Mouse (Mus musculus): ENCODE measurements around the gene Ky.

Ky gene

GRCm38 (mm10) chr9:102504716-102505378 is 703 bp upstream of the Ky start:
- DNase-seq (ENCODE audit: low spot score): no peak

- no peak for DNase-seq (ENCODE audit: low spot score)
Observed at GRCm38 (mm10) chr9:102508315-102508714, 2.8 kb downstream of the Ky start.

- DNase-seq (ENCODE audit: low spot score): no peak
Observed at GRCm38 (mm10) chr9:102511423-102511822, 5.9 kb downstream of the Ky start.

GRCm38 (mm10) chr9:102513578-102513977 is 8.0 kb downstream of the Ky start:
- DNase-seq (ENCODE audit: low spot score): no peak

GRCm38 (mm10) chr9:102518443-102518842 is 12.9 kb downstream of the Ky start:
- no peak for DNase-seq (ENCODE audit: low spot score)

- DNase-seq (ENCODE audit: low spot score): no peak
Observed at GRCm38 (mm10) chr9:102521396-102521795, 15.8 kb downstream of the Ky start.

- DNase-seq (ENCODE audit: low spot score): no peak
Observed at GRCm38 (mm10) chr9:102528106-102528505, 22.6 kb downstream of the Ky start.

GRCm38 (mm10) chr9:102528561-102528960 is 23.0 kb downstream of the Ky start:
- DNase-seq (ENCODE audit: low spot score): no peak

- DNase-seq (ENCODE audit: low spot score): no peak
Observed at GRCm38 (mm10) chr9:102529008-102529407, 23.5 kb downstream of the Ky start.

GRCm38 (mm10) chr9:102531051-102531892 is 25.7 kb downstream of the Ky start:
- no peak for DNase-seq (ENCODE audit: low spot score)

GRCm38 (mm10) chr9:102536968-102537367 is 31.4 kb downstream of the Ky start:
- DNase-seq (ENCODE audit: low spot score): no peak

GRCm38 (mm10) chr9:102539699-102540098 is 34.1 kb downstream of the Ky start:
- DNase-seq (ENCODE audit: low spot score): no peak

GRCm38 (mm10) chr9:102541666-102542065 is 36.1 kb downstream of the Ky start:
- DNase-seq (ENCODE audit: low spot score): no peak

GRCm38 (mm10) chr9:102542540-102542939 is 37.0 kb downstream of the Ky start:
- no peak for DNase-seq (ENCODE audit: low spot score)

- DNase-seq (ENCODE audit: low spot score): no peak
Observed at GRCm38 (mm10) chr9:102543761-102544115, 38.2 kb downstream of the Ky start.

GRCm38 (mm10) chr9:102544116-102544772 is 38.7 kb downstream of the Ky start:
- DNase-seq (ENCODE audit: low spot score): no peak

- peak; percentile 69 for DNase-seq (ENCODE audit: low spot score)
Observed at GRCm38 (mm10) chr9:102544773-102545366, 39.3 kb downstream of the Ky start.

GRCm38 (mm10) chr9:102545406-102546255 is 40.1 kb downstream of the Ky start:
- DNase-seq (ENCODE audit: low spot score): no peak

GRCm38 (mm10) chr9:102546256-102547027 is 40.9 kb downstream of the Ky start:
- DNase-seq (ENCODE audit: low spot score): no peak

- no peak for DNase-seq (ENCODE audit: low spot score)
Observed at GRCm38 (mm10) chr9:102547028-102547354, 41.4 kb downstream of the Ky start.

GRCm38 (mm10) chr9:102549211-102549610 is 43.7 kb downstream of the Ky start:
- peak; percentile 3 for DNase-seq (ENCODE audit: low spot score)
